Mouse (Mus musculus) hindbrain, embryonic 11.5 days (tissue): ENCODE measurements around the gene Gm43552. TPM values are rescaled to one million over a fixed set of nuclear protein-coding genes. Genes with fewer than 3 reads are reported as not detected.

Experiments used
- ATAC-seq: fragments of 200-750 bp; cut with Nextera tagmentation; 2 replicates; pipeline ENCODE4 v1.8.0; 2017; ENCODE audit warnings: mild to moderate bottlenecking, moderate TSS enrichment, moderate library complexity; ENCODE audit not compliant: low FRiP score
- DNase-seq: peaks from one replicate; pipeline ENCODE4 v3.0.0-alpha.2; 2015; ENCODE audit warnings: low spot score
- H3K27ac ChIP-seq: fragments of 300-500 bp; sonication (generic); 2 replicates; pipeline ENCODE4 v1.5.1; 2014; ENCODE audit warnings: mild to moderate bottlenecking, low read depth, low read length
- H3K27me3 ChIP-seq: fragments of 300-500 bp; sonication (generic); 2 replicates; pipeline ENCODE4 v1.6.1; 2014; ENCODE audit warnings: mild to moderate bottlenecking, low read length, moderate library complexity, mixed read lengths; ENCODE audit not compliant: control insufficient read depth, insufficient read depth
- H3K36me3 ChIP-seq: fragments of 300-500 bp; sonication (generic); 2 replicates; pipeline ENCODE4 v1.6.1; 2014; ENCODE audit warnings: mild to moderate bottlenecking, low read length, moderate library complexity, mixed read lengths; ENCODE audit not compliant: control insufficient read depth, insufficient read depth
- H3K4me1 ChIP-seq: fragments of 300-500 bp; sonication (generic); replicated peaks from 2 replicates; pipeline ENCODE4 v1.6.1; 2014; ENCODE audit warnings: low read length, mixed read lengths; ENCODE audit not compliant: control insufficient read depth, insufficient read depth
- H3K4me2 ChIP-seq: fragments of 300-500 bp; sonication (generic); replicated peaks from 2 replicates; pipeline ENCODE4 v1.6.1; 2014; ENCODE audit warnings: mild to moderate bottlenecking, low read depth, low read length
- H3K4me3 ChIP-seq: fragments of 300-500 bp; sonication (generic); 2 replicates; pipeline ENCODE4 v1.5.1; 2014; ENCODE audit warnings: low read depth, low read length
- H3K9ac ChIP-seq: fragments of 300-500 bp; sonication (generic); 2 replicates; pipeline ENCODE4 v1.6.1; 2014; ENCODE audit warnings: low read depth, low read length
- H3K9me3 ChIP-seq: fragments of 300-500 bp; sonication (generic); 2 replicates; pipeline ENCODE4 v1.6.1; 2016; ENCODE audit warnings: low read length; ENCODE audit not compliant: control insufficient read depth
- WGBS: fragments of 180-500 bp; shearing (Covaris S2); extraction: QIAGEN DNeasy Blood & Tissue Kit; methylation state at CpG from one replicate; pipeline ENCODE4 v1.1.7; 2014; 5-methylcytosine and 5-hydroxymethylcytosine counted together
- polyA plus RNA-seq: library from polyadenylated mRNA; unstranded; fragments of >200 nt; fragmentation: Nextera tagmentation; extraction: Ambion mirVana; gene quantifications from 2 replicates; pipeline ENCODE4 v1.2.1, GENCODE M21; 2014

Gm43552 gene
- polyA plus RNA-seq, 1 experiment from 2014 or later: not detected

- Histone ChIP-seq H3K9me3 (no peaks in the 10 kb centered on the region), H3K9ac (no peak overlapping the region), H3K27me3 (no peaks in the 10 kb centered on the region), H3K36me3 (no peaks in the 10 kb centered on the region), H3K4me3 (no peak overlapping the region), H3K4me2 (no peak overlapping the region), H3K4me1 (no peaks in the 10 kb centered on the region), H3K27ac (no peak overlapping the region)
- ATAC-seq (no peak), DNase-seq (no peak)
- WGBS: 85% methylated on average over 8 of the region's 8 CpGs
Observed at GRCm38 (mm10) chr5:65508395-65508794, 15.8 kb upstream of the Gm43552 start.

GRCm38 (mm10) chr5:65505786-65506185 lies 13.2 kb upstream of the Gm43552 start:
- ATAC-seq (no peak), DNase-seq (peak; percentile 56)
- Histone ChIP-seq H3K4me3 (no peak overlapping the region), H3K9me3 (no peaks in the 10 kb centered on the region), H3K27me3 (no peaks in the 10 kb centered on the region), H3K9ac (no peak overlapping the region), H3K4me1 (no peaks in the 10 kb centered on the region), H3K36me3 (no peaks in the 10 kb centered on the region), H3K27ac (no peak overlapping the region), H3K4me2 (no peak overlapping the region)
- 8% methylated on average over 8 of the region's 8 CpGs for WGBS

- Histone ChIP-seq H3K4me3 (no peak overlapping the region), H3K4me2 (no peak overlapping the region), H3K27me3 (no peaks in the 10 kb centered on the region), H3K27ac (no peak overlapping the region), H3K36me3 (no peaks in the 10 kb centered on the region), H3K9me3 (no peaks in the 10 kb centered on the region), H3K4me1 (no peaks in the 10 kb centered on the region), H3K9ac (no peak overlapping the region)
- ATAC-seq: no peak
- DNase-seq: no peak
- WGBS: 92% methylated on average over 9 of the region's 9 CpGs
Observed at GRCm38 (mm10) chr5:65501407-65501806, 8.8 kb upstream of the Gm43552 start.

- DNase-seq (no peak), ATAC-seq (no peak)
- Histone ChIP-seq H3K4me1 (no peaks in the 10 kb centered on the region), H3K36me3 (no peaks in the 10 kb centered on the region), H3K27me3 (no peaks in the 10 kb centered on the region), H3K27ac (no peak overlapping the region), H3K4me3 (no peak overlapping the region), H3K4me2 (no peak overlapping the region), H3K9me3 (no peaks in the 10 kb centered on the region), H3K9ac (no peak overlapping the region)
- 86% methylated on average over 7 of the region's 7 CpGs for WGBS
Observed at GRCm38 (mm10) chr5:65500231-65500630, 7.6 kb upstream of the Gm43552 start.

- H3K9ac ChIP-seq: peak overlapping the region; percentile 93
- peak overlapping the region; percentile 72 for H3K4me2 ChIP-seq
- H3K9me3 ChIP-seq: no peaks in the 10 kb centered on the region
- no peaks in the 10 kb centered on the region for H3K36me3 ChIP-seq
- no peaks in the 10 kb centered on the region for H3K4me1 ChIP-seq
- peak overlapping the region; percentile 93 for H3K4me3 ChIP-seq
- WGBS: 1% methylated on average over 53 of the region's 57 CpGs
- peak overlapping the region; percentile 92 for H3K27ac ChIP-seq
- H3K27me3 ChIP-seq: no peaks in the 10 kb centered on the region
- ATAC-seq (peak; percentile 88), DNase-seq (peak; percentile 78)
Observed at GRCm38 (mm10) chr5:65491767-65492715, 592 bp downstream of the Gm43552 start.

- Histone ChIP-seq H3K4me1 (no peaks in the 10 kb centered on the region), H3K36me3 (no peaks in the 10 kb centered on the region), H3K27ac (no peak overlapping the region), H3K27me3 (no peaks in the 10 kb centered on the region), H3K4me3 (no peak overlapping the region), H3K4me2 (no peak overlapping the region), H3K9me3 (no peaks in the 10 kb centered on the region), H3K9ac (no peak overlapping the region)
- DNase-seq: no peak
- WGBS: 82% methylated on average over 4 of the region's 4 CpGs
- ATAC-seq: no peak
Observed at GRCm38 (mm10) chr5:65489830-65490229, 2.8 kb downstream of the Gm43552 start.

GRCm38 (mm10) chr5:65488725-65489124 lies 3.9 kb downstream of the Gm43552 start:
- ATAC-seq: no peak
- DNase-seq: no peak
- 81% methylated on average over 7 of the region's 7 CpGs for WGBS
- Histone ChIP-seq H3K27me3 (no peaks in the 10 kb centered on the region), H3K27ac (no peak overlapping the region), H3K4me1 (no peaks in the 10 kb centered on the region), H3K36me3 (no peaks in the 10 kb centered on the region), H3K4me3 (no peak overlapping the region), H3K9me3 (no peaks in the 10 kb centered on the region), H3K4me2 (no peak overlapping the region), H3K9ac (no peak overlapping the region)

- no peak for ATAC-seq
- H3K36me3 ChIP-seq: no peaks in the 10 kb centered on the region
- H3K27ac ChIP-seq: no peak overlapping the region
- no peak overlapping the region for H3K9ac ChIP-seq
- no peaks in the 10 kb centered on the region for H3K27me3 ChIP-seq
- H3K4me1 ChIP-seq: no peaks in the 10 kb centered on the region
- 84% methylated on average over 10 of the region's 10 CpGs for WGBS
- no peak for DNase-seq
- H3K9me3 ChIP-seq: no peaks in the 10 kb centered on the region
- no peak overlapping the region for H3K4me3 ChIP-seq
- no peak overlapping the region for H3K4me2 ChIP-seq
Observed at GRCm38 (mm10) chr5:65487381-65487780, 5.3 kb downstream of the Gm43552 start.

GRCm38 (mm10) chr5:65486514-65486913 lies 6.1 kb downstream of the Gm43552 start:
- WGBS: 82% methylated on average over 2 of the region's 2 CpGs
- ATAC-seq: no peak
- H3K4me1 ChIP-seq: no peaks in the 10 kb centered on the region

More at GRCm38 (mm10) chr5:65486514-65486913, 6.1 kb downstream of the Gm43552 start:
- Histone ChIP-seq H3K4me3 (no peak overlapping the region), H3K27ac (no peak overlapping the region), H3K9me3 (no peaks in the 10 kb centered on the region), H3K4me2 (no peak overlapping the region), H3K36me3 (no peaks in the 10 kb centered on the region), H3K27me3 (no peaks in the 10 kb centered on the region), H3K9ac (no peak overlapping the region)
- no peak for DNase-seq
